Mouse (Mus musculus) stomach, adult 2 months (tissue): ENCODE data around the gene Olfr1271. TPM values are rescaled to one million over a fixed set of nuclear protein-coding genes. Genes with fewer than 3 reads are reported as not detected.

Source experiments
- polyA plus RNA-seq: library from polyadenylated mRNA; depleted of rRNA; stranded (reverse); fragments of >200 nt; gene quantifications from 2 replicates; pipeline ENCODE4 v1.2.3, GENCODE M21; 2012; rRNA removed

The Olfr1271 gene
- not detected in 2 replicates for polyA plus RNA-seq

GRCm38 (mm10) chr2:90270932-90271331, at the start of gene Olfr1271:
Olfr1271 (minus strand) TSS chr2:90271032.

GRCm38 (mm10) chr2:90292741-90293140, 21.9 kb upstream of the Olfr1271 start, which contains the start of gene Olfr1272:
Olfr1272 (minus strand) TSS chr2:90292841.

DNA sequence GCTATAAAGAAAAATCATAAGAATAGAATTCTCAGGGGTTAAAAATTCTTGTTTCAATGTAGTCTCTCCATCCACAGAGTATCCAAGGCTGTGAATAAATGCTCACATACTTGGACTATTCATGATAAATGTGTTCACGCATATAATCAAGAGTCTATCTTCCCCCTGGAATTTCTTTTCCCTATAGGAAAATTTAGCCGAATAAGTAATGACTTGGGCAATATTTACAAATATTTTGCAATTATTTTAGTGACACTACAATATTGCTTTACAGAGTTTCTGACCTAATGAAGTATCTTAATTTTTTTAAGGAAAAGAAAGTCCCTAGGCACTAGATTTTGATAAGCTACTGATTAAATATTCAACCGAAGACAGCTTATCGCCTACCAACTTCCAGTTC, 13.3 kb downstream of the Olfr1271 start, which contains the start of gene Olfr142:
TSS of gene Olfr142 (minus strand) at position 101 of the 400 bp plus-strand sequence.

GRCm38 (mm10) chr2:90224393-90224792, 46.4 kb downstream of the Olfr1271 start, which contains the start of gene Olfr1506:
Olfr1506 (minus strand) TSS chr2:90224493.

Other genes starting within 250 kb of the Olfr1271 start
- gene Olfr1264, start 245.5 kb downstream of the Olfr1271 start, polyA plus RNA-seq: not detected in 2 replicates
- not detected in 2 replicates for gene Olfr1265, start 235.7 kb downstream of the Olfr1271 start, polyA plus RNA-seq
- not detected in 2 replicates for gene Olfr140, start 207.4 kb downstream of the Olfr1271 start, polyA plus RNA-seq
- gene Olfr1269, start 149.6 kb downstream of the Olfr1271 start, polyA plus RNA-seq: not detected in 2 replicates
- not detected in 2 replicates for gene Olfr32, start 128.7 kb downstream of the Olfr1271 start, polyA plus RNA-seq
- not detected in 2 replicates for gene Olfr1270, start 117.9 kb downstream of the Olfr1271 start, polyA plus RNA-seq
- gene Olfr1506, start 46.5 kb downstream of the Olfr1271 start, polyA plus RNA-seq: not detected in 2 replicates
- not detected in 2 replicates for gene Olfr142, start 13.4 kb downstream of the Olfr1271 start, polyA plus RNA-seq
- not detected in 2 replicates for gene Olfr1272, start 21.8 kb upstream of the Olfr1271 start, polyA plus RNA-seq
- not detected in 2 replicates for gene Gm13769, start 51.2 kb upstream of the Olfr1271 start, polyA plus RNA-seq
- not detected in 2 replicates for gene Olfr1274-ps, start 127.7 kb upstream of the Olfr1271 start, polyA plus RNA-seq